Mouse (Mus musculus): ENCODE results near the gene Myo10. TPM values are rescaled to one million over a fixed set of nuclear protein-coding genes. Genes with fewer than 3 reads are reported as not detected.

The Myo10 gene
- total RNA-seq, 2 experiments from 2014 or later = 36.3 to 50.5 TPM

DNA sequence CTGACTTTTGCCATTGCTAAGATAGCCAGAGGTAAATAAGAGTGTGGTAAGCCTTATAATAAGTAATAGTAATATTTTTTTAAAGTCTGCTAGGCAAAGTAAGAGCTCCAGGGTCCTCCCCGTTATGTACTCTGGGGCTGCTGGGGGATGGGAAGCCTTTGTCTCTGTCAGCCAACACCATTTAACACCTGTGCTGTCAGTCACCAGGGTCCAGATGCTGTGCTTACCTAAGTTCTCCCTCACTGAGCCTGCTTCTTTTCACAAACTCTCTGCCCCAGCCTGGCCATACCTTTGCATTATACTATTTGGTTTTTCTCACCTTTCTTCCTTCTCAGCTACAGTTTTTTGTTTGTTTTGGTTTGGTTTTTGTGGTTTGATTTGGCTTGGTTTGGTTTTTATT lies 175.6 kb downstream of the Myo10 start:
- DNase-seq = no peak

DNA sequence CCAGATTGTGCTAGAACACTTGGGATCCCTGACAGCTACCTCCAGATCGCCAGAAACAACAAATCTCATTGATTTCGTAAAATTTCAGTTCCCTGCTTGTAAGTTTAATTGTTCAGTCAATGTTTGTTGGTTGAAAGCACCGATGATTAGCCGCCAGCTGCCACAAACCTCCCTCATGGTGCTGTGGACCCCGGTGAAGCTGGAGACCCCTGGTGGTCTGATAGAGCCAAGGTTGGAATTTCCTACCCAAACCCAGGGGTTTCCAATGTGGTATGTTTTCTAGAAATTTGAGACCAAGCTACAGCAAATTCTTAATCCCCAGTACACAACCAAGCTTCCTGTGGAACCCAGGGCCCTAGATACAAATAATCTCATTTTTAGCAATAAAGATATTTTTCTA lies 179.4 kb downstream of the Myo10 start:
- DNase-seq = no peak

DNA sequence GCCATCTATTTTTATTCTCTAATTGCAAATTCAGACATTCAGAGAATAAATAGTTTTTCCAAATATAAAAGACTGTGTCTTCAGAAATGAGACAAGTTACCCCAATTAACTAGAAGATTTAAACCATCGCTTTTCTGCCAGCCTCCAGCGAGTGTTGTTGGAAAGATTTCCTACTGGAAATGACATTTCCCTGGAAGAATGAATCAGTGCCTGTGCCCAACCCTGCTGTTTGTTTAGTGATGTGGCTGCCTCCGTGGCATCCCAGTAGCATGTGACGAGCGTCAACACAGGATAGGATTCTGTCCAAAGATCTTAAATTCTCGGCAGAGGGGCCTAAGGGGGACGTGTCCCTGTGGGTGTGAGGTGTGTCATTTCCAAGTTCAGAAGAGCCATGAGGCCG lies 179.9 kb downstream of the Myo10 start:
- DNase-seq = no peak

DNA sequence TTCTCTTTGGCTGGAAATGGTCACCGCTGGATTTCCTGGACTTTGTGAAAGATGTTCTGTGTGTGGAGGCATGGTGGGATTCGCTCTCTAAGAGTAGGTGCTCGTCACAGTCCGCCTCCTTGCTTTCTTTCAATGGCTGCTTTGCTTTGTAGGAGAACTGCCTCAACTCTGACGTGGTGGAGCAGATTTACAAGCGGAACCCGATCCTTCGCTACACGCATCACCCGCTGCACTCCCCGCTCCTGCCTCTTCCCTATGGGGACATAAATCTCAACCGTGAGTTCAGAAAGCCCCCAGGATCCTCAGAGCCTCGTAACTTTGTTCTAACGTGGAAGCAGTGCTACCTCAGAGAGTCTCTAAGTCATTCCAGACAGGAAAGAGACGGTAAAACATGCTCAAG lies 180.8 kb downstream of the Myo10 start:
- no peak for DNase-seq

DNA sequence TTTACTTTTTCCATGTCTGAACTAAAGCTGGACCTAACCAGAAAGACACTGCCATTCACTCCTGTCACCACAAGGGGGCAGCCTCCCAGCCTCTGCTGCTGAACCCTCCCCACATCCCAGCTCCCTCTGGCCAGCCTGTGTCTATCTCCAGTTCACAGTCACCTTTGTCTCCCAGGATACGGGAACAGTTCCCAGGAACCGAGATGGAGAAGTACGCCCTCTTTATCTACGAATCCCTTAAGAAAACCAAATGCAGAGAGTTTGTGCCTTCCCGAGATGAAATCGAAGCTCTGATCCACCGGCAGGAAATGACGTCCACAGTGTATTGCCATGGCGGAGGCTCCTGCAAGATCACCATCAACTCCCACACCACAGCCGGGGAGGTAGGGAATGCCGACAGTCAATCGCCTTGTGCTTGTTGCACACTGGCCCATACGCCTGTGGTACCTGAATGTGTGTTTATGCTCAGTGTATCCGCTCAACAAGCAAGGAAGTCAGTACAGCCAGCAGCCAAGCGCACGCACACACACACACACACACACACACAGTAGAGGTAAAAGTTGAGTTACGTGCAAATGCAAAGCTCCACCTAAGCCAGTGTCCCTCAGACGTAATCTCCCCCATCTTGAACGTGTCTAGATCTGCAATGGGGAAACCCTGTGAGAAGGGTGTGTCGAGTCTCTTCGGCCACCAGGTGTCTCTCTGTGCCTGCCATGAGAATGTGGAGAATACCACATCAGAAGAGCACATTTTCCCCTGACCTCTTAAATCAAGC lies 183.2 kb downstream of the Myo10 start:
- DNase-seq = peak; percentile 61

DNA sequence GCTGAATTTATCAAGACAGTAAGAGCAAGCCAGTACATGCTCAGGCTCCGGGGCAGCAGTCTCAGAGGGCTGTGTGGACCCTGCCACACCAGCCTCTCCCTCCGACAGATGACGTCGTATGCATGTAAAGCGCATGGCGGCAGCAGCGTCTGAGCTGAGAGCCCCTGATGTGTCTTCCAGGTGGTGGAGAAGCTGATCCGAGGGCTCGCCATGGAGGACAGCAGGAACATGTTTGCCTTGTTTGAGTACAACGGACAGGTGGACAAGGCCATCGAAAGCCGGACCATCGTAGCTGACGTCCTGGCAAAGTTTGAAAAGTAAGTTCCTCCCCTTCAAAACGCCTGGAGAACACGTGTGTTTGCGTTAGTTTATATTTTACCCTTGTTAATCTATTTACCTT lies 184.0 kb downstream of the Myo10 start:
- DNase-seq = no peak

DNA sequence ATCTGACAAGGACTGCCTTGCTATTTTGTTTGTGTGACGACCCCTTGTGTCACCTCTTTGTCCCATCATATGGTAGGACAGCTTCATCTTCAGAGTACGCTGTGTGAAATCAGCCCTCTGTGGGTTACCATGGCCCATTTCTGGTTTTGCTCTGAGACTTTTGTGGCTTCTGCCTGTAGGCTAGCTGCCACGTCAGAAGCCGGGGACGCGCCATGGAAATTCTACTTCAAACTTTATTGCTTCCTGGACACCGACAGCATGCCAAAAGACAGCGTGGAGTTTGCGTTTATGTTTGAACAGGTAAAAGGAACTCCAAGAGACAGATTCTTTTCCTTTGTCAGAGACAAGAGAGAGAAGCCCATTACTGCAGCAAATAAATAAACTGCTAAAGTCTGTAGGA lies 184.6 kb downstream of the Myo10 start:
- DNase-seq = no peak

DNA sequence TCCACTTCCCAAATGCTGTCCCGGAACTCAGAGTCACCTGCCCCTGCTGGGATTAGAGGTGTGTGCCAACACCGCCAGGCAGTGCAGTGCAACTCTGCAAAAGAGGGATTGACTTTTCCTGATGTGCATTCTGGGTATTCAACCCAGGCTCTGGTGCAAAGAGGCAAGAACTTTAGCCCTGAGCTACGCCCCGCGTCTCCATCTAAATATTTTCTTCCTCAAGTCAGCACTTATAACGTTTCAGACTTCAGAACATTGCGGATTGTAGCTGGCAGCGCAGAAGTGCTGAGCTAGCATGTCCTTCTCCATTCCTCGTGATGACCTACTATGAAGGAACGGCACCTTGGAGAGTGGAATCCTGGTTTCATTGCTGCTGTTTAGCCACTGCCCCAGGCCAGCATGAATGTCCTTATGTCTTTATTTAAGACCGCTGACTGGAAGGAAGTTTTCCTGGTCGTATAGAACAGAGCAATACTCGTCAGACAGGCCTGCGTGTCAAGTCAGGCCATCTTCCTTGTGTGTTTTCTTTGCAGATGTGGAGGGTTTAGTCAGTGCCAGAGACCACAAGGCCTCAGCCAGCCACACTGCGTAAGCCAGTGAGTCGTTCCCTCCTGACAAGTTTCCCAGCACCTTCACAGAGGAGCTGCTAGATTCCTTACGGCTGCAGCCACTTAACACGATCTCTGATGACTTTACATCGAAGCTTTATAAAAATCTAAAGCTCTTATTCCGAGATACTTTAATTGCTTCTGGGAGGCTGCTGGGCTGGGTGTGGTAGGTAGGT lies 186.5 kb downstream of the Myo10 start:
- no peak for DNase-seq

DNA sequence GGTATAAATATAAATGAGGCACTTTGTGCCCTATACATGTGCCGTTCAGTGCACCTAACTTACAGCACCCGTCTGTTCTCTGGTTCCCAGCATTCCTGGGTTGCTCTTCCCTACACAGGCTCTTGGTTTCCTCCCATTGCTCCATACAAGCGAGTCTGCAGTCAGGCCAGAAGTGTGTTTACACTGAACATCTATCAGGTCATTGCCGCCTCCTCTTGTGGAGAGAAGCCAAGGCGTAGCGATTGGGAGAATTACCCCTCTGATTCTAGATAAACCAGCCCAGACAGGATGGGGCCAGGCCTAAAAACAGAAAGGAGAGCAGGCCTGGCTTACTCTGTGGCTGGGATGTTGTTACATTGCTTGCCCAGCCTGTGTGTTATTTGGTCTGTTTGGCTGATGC lies 187.3 kb downstream of the Myo10 start:
- no peak for DNase-seq

DNA sequence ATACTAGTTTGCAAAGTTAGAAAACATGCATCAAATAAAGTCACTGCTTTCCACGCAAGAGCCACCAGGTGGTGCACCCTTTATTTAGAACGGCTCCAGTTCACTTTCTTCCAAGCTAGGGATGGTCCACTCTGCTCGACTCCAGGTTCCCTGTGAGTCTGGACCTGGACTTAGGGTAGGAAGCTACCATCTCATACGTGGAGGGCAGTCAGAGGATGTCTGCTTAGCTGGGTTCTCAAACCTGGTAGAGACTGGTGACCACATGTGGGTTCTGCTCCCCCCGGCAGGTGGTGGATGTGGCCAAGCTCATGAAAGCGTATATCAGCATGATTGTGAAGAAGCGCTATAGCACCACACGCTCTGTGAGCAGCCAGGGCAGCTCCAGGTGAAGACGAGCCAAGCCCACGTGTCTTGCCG lies 189.5 kb downstream of the Myo10 start:
- no peak for DNase-seq

DNA sequence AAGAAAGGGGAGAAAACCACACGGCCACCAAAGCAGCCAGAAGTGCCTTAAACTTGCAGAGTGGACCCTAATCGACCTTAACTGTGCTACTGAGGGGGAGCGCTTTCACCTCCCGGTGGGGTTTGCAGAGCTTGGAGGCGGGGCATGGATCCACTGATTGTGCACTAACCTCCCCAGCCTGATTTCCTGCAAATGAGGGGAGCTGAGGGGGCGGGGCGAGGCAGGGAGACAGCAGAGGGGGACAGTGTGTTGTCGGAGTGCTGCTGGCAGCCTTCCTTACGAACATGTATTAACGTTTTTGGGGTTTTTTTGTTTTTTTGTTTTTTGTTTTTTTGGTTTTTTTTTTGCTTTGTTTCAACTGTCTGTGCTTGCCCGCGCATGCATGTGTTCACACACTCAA lies 190.2 kb downstream of the Myo10 start:
- no peak for DNase-seq

DNA sequence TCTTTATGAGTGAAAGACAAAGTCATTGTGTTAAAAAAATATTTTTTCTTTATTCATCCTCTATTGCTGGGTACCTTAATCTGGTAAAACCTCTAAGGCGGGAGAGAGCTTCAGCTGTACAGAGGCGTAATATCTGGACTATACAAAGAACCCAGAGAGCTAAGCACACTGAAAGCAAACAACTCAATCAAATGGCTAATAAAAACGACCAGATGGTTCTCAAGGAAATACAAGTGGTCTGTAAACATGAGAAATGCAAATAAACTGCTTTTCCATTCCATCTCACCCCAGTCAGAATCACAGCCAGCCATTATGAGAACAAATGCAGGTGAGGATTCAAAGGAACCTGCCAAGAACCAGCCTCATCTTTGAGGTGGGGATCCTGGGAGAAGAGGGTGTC lies 192.2 kb downstream of the Myo10 start:
- DNase-seq = no peak

DNA sequence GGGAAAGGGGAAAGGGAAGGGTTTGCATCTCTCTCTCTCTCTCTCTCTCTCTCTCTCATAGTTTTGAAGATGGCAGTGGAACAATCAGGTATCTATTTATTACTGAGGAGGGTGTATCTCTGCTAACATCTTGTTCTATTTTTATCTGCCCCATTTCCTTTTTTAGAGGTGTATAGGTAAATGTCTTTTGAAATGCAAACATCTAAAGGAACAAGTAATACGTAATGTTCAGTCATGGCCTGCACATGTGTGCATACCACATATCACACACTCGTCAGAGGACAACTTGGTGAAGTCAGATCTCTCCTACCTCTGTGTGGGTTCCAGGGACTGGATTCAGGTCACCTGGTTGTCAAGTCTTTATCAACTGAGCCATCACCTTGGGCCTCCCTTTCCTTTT lies 194.9 kb downstream of the Myo10 start:
- DNase-seq = no peak

DNA sequence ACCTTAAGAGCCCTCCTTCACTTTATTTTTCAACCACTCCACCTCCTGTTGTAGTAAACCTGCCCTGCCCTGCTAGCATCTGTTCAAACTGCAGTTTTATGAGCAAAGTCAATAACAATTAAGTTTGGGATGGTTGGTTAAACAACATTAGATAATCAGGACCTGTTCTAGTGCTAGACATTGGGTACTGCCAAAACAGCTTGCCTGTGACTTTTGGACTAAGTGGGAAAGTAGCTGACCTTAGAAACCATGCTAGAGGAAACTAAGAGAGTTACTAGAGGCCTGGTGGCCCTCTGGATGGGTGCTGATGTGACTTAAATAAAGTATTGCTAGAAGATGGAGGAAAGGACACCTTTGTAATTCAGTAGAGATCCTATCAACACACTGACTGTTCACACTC lies 199.7 kb downstream of the Myo10 start:
- DNase-seq = no peak

DNA sequence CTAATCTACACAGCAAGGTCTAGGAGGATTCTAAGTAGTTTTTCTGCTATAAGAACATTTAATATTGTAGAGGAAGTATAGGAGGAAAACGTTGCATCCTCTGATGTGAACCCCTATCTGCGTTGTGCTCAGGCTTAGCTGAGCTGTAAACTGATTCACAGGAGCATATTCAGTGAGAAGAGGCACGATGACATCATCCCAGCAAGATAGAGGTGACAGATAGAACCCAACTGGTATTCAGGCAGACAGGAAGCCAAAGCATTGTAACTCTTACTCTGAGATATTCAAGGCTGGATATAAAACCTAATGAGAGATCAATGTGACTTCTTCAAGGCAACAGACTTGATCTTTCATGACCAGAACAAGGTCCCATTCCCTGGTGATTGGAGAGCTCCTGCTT lies 200.3 kb downstream of the Myo10 start:
- no peak for DNase-seq

DNA sequence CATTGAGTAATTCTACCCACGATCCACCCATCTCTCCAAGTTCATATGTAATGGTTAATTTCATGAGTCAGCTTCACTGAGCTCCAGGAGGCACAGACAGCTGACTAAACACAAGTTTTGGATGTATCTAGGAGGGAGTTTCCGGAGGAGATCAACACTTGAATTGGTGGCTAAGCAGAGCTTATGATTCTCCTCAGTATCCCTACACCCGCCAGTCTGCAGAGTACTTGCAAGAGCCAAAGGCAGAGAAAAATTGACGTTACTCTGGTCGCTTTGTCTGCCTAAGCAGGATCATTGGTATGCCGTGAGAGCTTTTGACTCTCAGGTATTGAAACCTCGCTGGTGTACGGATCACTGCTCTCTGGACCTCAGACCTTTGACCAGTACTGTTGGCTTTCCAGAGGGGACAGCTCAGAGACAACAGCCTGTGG lies 204.2 kb downstream of the Myo10 start:
- no peak for DNase-seq

DNA sequence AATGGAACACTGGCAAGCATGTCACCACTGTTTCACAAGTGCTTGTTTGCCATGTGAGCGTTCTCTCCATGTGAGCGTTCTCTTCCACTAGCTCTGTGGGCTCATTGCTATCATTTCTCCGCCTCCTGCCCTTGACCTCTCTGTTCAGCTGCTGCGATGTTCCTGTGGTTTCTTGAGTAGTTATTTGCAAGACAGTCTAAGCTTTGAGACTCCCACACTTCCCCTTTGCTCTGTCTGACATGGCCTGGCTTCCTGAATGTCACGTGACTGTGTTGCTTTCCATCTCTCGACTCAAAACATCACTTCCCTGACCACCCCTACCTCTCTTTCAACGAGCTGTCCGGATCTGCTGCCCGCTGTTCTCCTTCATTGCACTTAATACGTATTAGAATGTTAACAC lies 206.1 kb downstream of the Myo10 start:
- no peak for DNase-seq

DNA sequence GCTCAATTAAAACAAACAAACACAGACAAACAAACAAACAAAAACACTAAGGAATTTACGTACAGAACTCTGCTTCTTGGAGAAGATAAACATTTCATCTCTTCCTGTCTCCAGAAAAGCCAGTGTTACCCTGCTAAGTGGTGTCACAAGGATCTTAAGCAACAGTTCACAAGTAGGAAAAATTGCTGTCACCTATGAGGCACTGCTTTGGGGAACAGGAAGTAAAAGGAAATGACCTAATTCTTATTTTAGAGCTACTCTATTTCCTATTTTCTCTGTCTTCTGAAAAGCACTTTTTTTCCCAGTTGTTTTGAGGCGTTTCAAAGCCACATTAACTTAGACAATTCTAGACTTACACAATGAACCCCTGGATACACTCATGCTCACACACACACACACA lies 208.1 kb downstream of the Myo10 start:
- DNase-seq = no peak

DNA sequence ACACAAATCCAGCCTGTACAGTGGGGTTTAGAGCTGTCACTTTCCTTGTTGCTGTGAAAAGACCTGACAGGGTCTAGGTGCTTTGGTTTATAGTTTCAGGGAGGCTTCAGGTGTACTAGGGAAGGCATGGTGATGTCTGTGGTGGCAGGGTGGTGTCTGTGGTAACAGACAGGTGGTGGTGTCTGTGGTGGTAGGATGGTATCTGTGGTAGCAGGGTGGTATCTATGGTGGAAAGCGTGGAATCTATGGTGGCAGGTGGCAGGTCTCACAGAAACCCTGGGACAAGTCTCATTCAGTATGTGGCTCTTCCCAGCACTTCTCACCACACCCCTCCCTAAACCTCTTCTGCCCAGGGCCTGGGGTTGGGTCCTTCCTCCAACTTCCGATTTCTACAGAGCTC lies 212.0 kb downstream of the Myo10 start:
- DNase-seq = no peak

DNA sequence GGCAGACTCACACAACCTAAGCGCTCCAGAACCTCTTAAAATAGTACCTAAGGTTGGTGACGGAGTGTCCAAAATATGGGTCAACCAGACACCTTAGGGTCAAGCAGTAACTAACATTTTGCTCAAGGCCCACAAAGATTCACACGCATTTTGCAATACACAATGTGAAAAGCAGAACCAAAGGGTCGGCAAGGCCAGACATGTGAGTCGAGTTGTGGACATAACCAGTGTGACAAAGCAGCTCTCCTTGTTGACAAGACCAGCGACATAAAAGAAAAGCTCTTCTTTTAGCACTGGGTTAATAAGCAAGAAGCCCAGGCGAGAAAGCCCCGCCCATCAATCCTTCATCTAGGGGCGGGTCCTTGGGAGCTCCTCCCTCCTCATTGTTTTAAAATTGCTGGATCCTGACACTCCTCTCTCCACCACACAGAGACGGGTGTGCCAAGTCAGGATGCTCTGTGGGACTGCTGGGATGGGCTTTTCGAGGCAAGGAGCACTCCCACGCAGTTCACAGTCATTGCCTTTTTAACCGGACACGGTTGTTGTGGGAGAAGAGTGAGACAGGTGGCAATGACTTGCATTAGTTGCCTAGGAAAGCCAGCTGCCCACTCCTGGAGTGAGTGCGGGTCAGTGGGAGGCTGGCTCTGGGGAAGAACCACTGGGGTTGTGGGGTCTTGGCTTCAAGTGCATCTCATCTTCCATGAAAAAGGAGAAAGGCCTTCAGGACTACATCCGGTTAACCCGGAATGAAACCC lies 212.8 kb downstream of the Myo10 start:
- DNase-seq = no peak

DNA sequence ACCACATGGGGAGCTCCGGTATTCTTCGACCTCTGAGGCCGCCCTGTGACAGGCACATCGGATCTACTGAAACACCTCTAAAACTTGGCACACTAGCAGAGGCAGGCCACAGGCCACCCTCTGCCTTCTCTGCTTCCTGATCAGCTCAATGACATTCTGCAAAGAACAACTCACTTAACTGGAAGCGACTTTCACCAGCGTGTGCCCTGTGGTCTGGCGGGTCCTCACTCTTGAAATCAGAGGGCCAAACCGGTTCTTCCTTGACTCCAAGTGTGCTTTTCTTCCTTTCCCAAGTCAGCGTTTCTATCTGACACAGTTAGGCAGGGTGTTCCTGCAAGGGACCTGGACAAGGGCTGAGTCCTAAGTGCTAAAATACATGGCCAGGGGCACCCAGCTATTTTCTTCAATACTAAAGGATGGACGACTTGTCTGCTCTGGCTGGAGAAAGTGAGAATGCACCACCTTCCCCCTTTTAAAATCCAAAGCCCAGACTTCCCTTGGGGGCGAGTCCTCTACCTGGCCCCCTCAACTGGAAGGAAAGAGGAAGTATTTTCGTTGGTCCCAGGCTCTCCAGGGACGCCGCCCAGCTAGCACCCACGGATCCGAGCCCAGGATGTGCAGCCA lies 220.2 kb downstream of the Myo10 start:
- DNase-seq = no peak
